Mouse (Mus musculus): ENCODE data around the gene Ube2a.

- no peak for TF ChIP-seq CTCF (IDR thresholded peaks at IDR 0.05; ENCODE audit: low read depth)
- TF ChIP-seq EP300 (IDR thresholded peaks at IDR 0.05; ENCODE audit: low read depth), result no peak
These were observed 3.3 kb upstream of the Ube2a start for GRCm38 (mm10) chrX:36870372-36870771.
